Mouse (Mus musculus) forebrain, embryonic 16.5 days (tissue): Measurements from ENCODE around the gene Mturn. TPM values are rescaled to one million over a fixed set of nuclear protein-coding genes. Genes with fewer than 3 reads are reported as not detected.

Experiments used
- ATAC-seq: fragments of 200-750 bp; cut with Nextera tagmentation; 2 replicates; pipeline ENCODE4 v1.8.0; 2017; ENCODE audit warnings: mild to moderate bottlenecking, moderate library complexity
- H3K27ac ChIP-seq: fragments of 300-500 bp; sonication (generic); 2 replicates; pipeline ENCODE4 v1.5.1; 2014; ENCODE audit warnings: low read length, control low read depth
- H3K27me3 ChIP-seq: fragments of 300-500 bp; sonication (generic); replicated peaks from 2 replicates; pipeline ENCODE4 v1.6.1; 2014; ENCODE audit warnings: low read length; ENCODE audit not compliant: control insufficient read depth, insufficient read depth
- H3K36me3 ChIP-seq: fragments of 300-500 bp; sonication (generic); 2 replicates; pipeline ENCODE4 v1.6.1; 2014; ENCODE audit not compliant: control insufficient read depth, insufficient read depth
- H3K4me1 ChIP-seq: fragments of 300-500 bp; sonication (generic); replicated peaks from 2 replicates; pipeline ENCODE4 v1.6.1; 2014; ENCODE audit warnings: low read length; ENCODE audit not compliant: control insufficient read depth, insufficient read depth
- H3K4me2 ChIP-seq: fragments of 300-500 bp; sonication (generic); 2 replicates; pipeline ENCODE4 v1.6.1; 2014; ENCODE audit warnings: mild to moderate bottlenecking, low read length, control low read depth
- H3K4me3 ChIP-seq: fragments of 300-500 bp; sonication (generic); replicated peaks from 2 replicates; pipeline ENCODE4 v1.5.1; 2014; ENCODE audit warnings: mild to moderate bottlenecking, low read length, control low read depth
- H3K9ac ChIP-seq: fragments of 300-500 bp; sonication (generic); replicated peaks from 2 replicates; pipeline ENCODE4 v1.6.1; 2014; ENCODE audit warnings: low read depth, low read length, control low read depth
- H3K9me3 ChIP-seq: fragments of 300-500 bp; sonication (generic); 2 replicates; pipeline ENCODE4 v1.6.1; 2016; ENCODE audit warnings: low read length; ENCODE audit not compliant: control insufficient read depth
- WGBS: fragments of 180-500 bp; shearing (Covaris S2); extraction: QIAGEN DNeasy Blood & Tissue Kit; methylation state at CpG from one replicate; pipeline ENCODE4 v1.1.7; 2014; 5-methylcytosine and 5-hydroxymethylcytosine counted together
- polyA plus RNA-seq: library from polyadenylated mRNA; unstranded; fragments of >200 nt; fragmentation: Nextera tagmentation; extraction: Ambion mirVana; gene quantifications from 2 replicates; pipeline ENCODE4 v1.2.1, GENCODE M21; 2015

Mturn gene
- polyA plus RNA-seq, 1 experiment from 2014 or later: 163 TPM

DNA sequence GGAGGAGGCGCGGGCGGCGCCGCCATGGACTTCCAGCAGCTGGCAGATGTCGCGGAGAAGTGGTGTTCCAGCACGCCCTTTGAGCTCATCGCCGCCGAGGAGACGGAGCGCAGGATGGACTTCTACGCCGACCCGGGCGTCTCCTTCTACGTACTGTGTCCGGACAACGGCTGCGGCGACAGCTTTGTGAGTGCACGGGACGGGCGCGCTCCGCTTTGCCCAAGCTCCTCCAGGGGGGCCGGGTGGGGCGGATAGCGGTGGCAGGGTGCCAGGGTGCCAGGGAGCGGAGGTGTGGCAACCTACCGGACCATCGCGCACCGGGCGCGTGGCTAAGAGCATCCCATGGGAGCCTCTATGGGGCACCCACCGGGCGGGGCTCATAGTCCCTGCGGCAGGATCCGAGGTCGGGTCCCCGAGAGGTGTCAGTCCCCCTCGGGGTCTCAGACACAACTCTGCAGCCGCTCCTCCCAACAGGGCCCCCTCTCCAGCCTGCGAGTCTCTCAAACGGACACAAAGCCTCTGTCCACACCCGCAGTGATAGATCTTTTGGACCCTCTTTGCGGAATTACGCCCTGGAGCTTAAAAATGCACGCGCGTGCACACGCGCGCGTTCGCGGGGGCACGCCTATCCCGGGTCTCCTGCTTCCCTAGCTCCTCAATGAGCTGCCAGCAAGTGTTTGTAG lies 463 bp downstream of the Mturn start:
- H3K4me3 ChIP-seq: peak overlapping the region; percentile 92
- H3K36me3 ChIP-seq: no peaks in the 10 kb centered on the region

GRCm38 (mm10) chr6:54684085-54684484 lies 2.7 kb downstream of the Mturn start:
- H3K27me3 ChIP-seq: 0 out of 2 replicates have a peak, but pooled peaks cover 4% of the 10 kb centered on the region
- H3K27ac ChIP-seq: no peak overlapping the region
- no peak overlapping the region for H3K9ac ChIP-seq
- no peak overlapping the region for H3K4me3 ChIP-seq
- WGBS: 72% methylated on average over 4 of the region's 4 CpGs
- H3K4me2 ChIP-seq: peak overlapping the region; percentile 9; the same call in 1 of the 2 replicates
- no peaks in the 10 kb centered on the region for H3K9me3 ChIP-seq
- H3K4me1 ChIP-seq: peaks cover 32% of the 10 kb centered on the region
- no peak for ATAC-seq
- H3K36me3 ChIP-seq: no peaks in the 10 kb centered on the region

More for the DNA sequence above, 463 bp downstream of the Mturn start:
- H3K4me1 ChIP-seq: peaks cover 32% of the 10 kb centered on the region
- H3K9me3 ChIP-seq: no peaks in the 10 kb centered on the region
- H3K27ac ChIP-seq: peak overlapping the region; percentile 89
- ATAC-seq: peak; percentile 65
- H3K27me3 ChIP-seq: 0 out of 2 replicates have a peak, but pooled peaks cover 4% of the 10 kb centered on the region
- WGBS: under 1% methylated on average over 60 of the region's 61 CpGs
- peak overlapping the region; percentile 68 for H3K4me2 ChIP-seq
- H3K9ac ChIP-seq: peak overlapping the region; percentile 80

GRCm38 (mm10) chr6:54685103-54685502 lies 3.7 kb downstream of the Mturn start:
- Histone ChIP-seq H3K36me3 (peaks cover 5% of the 10 kb centered on the region; the same call in 1 of the 2 replicates), H3K4me3 (no peak overlapping the region), H3K4me1 (peaks cover 32% of the 10 kb centered on the region), H3K9ac (no peak overlapping the region), H3K27ac (no peak overlapping the region), H3K4me2 (no peak overlapping the region), H3K27me3 (no peaks in the 10 kb centered on the region), H3K9me3 (no peaks in the 10 kb centered on the region)
- WGBS: 72% methylated on average over 5 of the region's 5 CpGs
- ATAC-seq: no peak

DNA sequence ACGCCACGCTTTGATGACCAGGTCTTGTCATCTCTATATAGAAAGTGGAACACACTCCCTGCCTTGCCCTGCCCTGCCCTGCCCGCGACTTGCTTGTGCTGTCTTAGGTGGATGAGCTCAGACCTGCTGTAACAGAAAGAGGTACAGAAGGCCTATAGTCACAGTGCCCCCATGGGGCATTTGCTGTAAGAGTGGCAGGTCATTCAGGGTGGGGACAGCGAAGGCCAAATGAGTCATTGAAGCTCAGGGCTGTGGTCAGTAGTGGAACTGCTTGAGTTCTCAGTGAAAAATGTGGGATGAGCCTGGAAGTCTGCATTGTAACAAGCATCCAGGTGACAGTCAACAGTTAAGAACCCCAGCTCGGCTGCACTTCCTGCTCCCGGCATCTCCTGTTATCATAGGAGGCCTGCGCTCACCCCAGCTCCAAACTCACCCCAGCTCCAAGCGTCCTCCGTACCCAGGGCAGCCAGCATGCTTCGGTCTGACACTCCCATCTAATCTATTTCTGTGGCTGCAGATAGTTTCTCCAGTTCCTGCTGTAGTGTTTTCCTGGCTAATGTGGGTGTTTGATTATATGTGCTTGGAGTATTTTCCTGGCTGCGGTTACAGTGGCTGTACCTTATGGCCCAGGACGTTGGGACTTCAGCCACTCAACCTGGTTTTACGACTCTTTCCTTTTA lies 4.4 kb downstream of the Mturn start:
- WGBS: 81% methylated on average over 14 of the region's 14 CpGs
- H3K4me1 ChIP-seq: peaks cover 28% of the 10 kb centered on the region

DNA sequence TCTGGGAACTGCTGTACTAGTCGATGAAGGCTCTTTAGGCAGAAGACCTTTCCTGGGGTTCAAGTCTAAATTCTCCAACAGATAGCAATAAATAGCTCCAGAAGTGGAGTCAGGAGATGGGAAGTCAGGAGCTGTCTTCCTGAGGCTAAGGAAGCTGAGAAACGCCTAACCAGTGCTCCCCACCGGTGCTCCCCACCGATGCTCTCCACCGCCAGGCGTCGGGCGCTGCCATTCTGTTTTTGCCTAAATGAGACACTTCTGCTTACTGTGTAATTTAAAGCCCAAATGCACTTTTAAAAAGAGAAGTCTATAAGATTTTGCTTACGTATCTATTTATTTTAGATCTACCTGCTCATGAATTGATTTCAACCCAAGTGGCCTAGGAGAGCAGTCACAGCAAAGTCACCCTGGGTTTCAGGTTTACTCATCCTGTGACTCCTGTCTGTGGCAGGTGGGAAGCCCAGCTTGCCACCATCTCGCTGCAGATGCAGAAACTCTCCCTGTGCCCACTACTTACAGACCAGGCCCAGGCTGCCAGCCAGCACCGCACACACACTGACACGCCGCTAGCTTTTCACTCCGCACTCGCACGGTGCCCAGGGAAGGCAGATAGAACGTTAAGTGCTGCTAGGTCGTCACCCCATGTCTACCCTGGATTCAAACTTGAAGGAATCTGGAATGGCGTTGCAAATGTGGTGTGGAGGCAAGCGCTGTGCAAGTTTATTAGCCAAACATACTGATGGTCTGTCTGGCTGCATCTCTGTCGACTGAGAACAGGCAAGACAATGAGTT lies 5.7 kb downstream of the Mturn start:
- Histone ChIP-seq H3K4me1 (peaks cover 26% of the 10 kb centered on the region), H3K36me3 (peaks cover 16% of the 10 kb centered on the region), H3K27ac (no peak overlapping the region), H3K4me3 (no peak overlapping the region), H3K9ac (no peak overlapping the region), H3K9me3 (no peaks in the 10 kb centered on the region), H3K4me2 (no peak overlapping the region), H3K27me3 (no peaks in the 10 kb centered on the region)
- 88% methylated on average over 21 of the region's 21 CpGs for WGBS
- ATAC-seq: no peak

More for the DNA sequence above, 4.4 kb downstream of the Mturn start:
- H3K27me3 ChIP-seq: no peaks in the 10 kb centered on the region
- no peak overlapping the region for H3K9ac ChIP-seq
- no peaks in the 10 kb centered on the region for H3K9me3 ChIP-seq
- H3K36me3 ChIP-seq: peaks cover 10% of the 10 kb centered on the region
- H3K4me3 ChIP-seq: no peak overlapping the region
- no peak overlapping the region for H3K27ac ChIP-seq
- ATAC-seq: no peak
- no peak overlapping the region for H3K4me2 ChIP-seq

GRCm38 (mm10) chr6:54688467-54689323 lies 7.3 kb downstream of the Mturn start:
- Histone ChIP-seq H3K4me2 (no peak overlapping the region), H3K4me1 (peaks cover 16% of the 10 kb centered on the region), H3K9me3 (no peaks in the 10 kb centered on the region), H3K36me3 (peaks cover 22% of the 10 kb centered on the region), H3K27ac (no peak overlapping the region), H3K4me3 (no peak overlapping the region), H3K9ac (no peak overlapping the region), H3K27me3 (no peaks in the 10 kb centered on the region)
- 81% methylated on average over 18 of the region's 18 CpGs for WGBS
- ATAC-seq: no peak

DNA sequence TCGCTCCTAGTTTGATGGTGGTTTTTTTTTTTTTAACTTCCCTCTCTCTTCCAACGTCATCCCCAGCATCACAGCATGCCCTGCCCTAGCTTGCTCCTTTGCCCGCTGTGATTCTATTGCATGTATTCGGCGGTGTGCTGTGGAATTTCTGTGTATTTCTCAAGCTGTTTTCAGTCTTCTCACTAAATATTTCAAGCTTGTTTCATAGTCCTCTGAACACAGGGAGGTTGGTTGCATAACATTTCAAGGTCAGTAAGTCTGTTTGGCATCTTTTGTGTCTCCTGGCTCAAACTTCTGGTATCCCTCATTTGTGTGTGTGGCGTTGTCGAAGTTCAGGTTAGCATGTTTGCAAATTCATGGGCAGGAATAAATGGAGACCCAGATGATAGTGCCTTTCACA lies 8.3 kb downstream of the Mturn start:
- no peak overlapping the region for H3K9ac ChIP-seq
- no peak overlapping the region for H3K4me3 ChIP-seq
- H3K9me3 ChIP-seq: no peaks in the 10 kb centered on the region
- H3K4me2 ChIP-seq: no peak overlapping the region
- H3K4me1 ChIP-seq: peaks cover 6% of the 10 kb centered on the region
- H3K27ac ChIP-seq: no peak overlapping the region
- 87% methylated on average over 7 of the region's 7 CpGs for WGBS
- peaks cover 27% of the 10 kb centered on the region for H3K36me3 ChIP-seq
- no peak for ATAC-seq
- no peaks in the 10 kb centered on the region for H3K27me3 ChIP-seq

DNA sequence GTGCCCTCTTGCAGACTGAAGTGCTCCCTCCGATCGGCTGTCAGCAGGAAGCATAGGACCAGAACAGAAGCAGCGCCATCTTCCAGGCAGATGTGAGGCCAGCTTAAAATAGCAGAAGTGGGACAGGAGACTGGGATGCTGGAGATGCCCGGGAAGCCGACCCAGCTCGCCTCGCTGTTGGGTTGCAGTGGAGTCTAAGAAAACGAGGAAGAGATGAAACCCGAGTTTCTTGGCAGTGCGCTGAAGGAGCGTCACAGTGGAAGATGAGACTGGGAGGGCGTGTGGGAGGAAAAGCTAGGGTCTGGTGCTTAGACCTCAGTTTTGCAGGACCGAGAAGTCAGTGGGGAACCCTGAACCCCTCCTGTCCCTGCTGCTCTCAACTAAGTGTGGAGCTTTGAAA lies 9.4 kb downstream of the Mturn start:
- 93% methylated on average over 13 of the region's 13 CpGs for WGBS
- no peak overlapping the region for H3K4me2 ChIP-seq
- H3K4me1 ChIP-seq: no peaks in the 10 kb centered on the region
- ATAC-seq: no peak
- H3K4me3 ChIP-seq: no peak overlapping the region
- no peaks in the 10 kb centered on the region for H3K27me3 ChIP-seq
- no peak overlapping the region for H3K9ac ChIP-seq
- H3K27ac ChIP-seq: no peak overlapping the region
- H3K36me3 ChIP-seq: peaks cover 27% of the 10 kb centered on the region
- no peaks in the 10 kb centered on the region for H3K9me3 ChIP-seq
